Mouse (Mus musculus): ENCODE measurements at regions not wholly inside any gene's neighbourhood (a gene's known extent, or its start where the extent isn't known, plus 50 kb on each side); places are given as distances from the start of the nearest gene placed in this dataset.

- DNase-seq: no peak
Observed at GRCm38 (mm10) chr14:78438064-78438677, 98.4 kb downstream of the Akap11 start.

- DNase-seq: no peak
Observed at GRCm38 (mm10) chr14:78436586-78436985, 100.0 kb downstream of the Akap11 start.

- no peak for DNase-seq
Observed at GRCm38 (mm10) chr14:78435982-78436381, 100.6 kb downstream of the Akap11 start.

GRCm38 (mm10) chr14:78435561-78435960 is 101.0 kb downstream of the Akap11 start:
- DNase-seq: no peak

- no peak for DNase-seq
Observed at GRCm38 (mm10) chr14:78434753-78435152, 101.9 kb downstream of the Akap11 start.

- no peak for DNase-seq
Observed at GRCm38 (mm10) chr14:78434126-78434525, 102.5 kb downstream of the Akap11 start.

GRCm38 (mm10) chr14:78432471-78432870 is 104.1 kb downstream of the Akap11 start:
- no peak for DNase-seq

GRCm38 (mm10) chr14:78431931-78432330 is 104.7 kb downstream of the Akap11 start:
- no peak for DNase-seq

GRCm38 (mm10) chr14:78431406-78431805 is 105.2 kb downstream of the Akap11 start:
- no peak for DNase-seq

GRCm38 (mm10) chr14:78428233-78429019 is 108.2 kb downstream of the Akap11 start:
- no peak for DNase-seq

- DNase-seq: no peak
Observed at GRCm38 (mm10) chr14:78427062-78427461, 109.5 kb downstream of the Akap11 start.

- no peak for DNase-seq
Observed at GRCm38 (mm10) chr14:78422601-78423000, 114.0 kb downstream of the Akap11 start.

GRCm38 (mm10) chr14:78420966-78421365 is 113.1 kb upstream of the Tnfsf11 start:
- DNase-seq: no peak

GRCm38 (mm10) chr14:78420176-78420575 is 112.3 kb upstream of the Tnfsf11 start:
- no peak for DNase-seq

- DNase-seq: no peak
Observed at GRCm38 (mm10) chr14:78405568-78405967, 97.7 kb upstream of the Tnfsf11 start.

GRCm38 (mm10) chr14:78397914-78398313 is 90.1 kb upstream of the Tnfsf11 start:
- no peak for DNase-seq

GRCm38 (mm10) chr14:78395631-78396030 is 87.8 kb upstream of the Tnfsf11 start:
- no peak for DNase-seq

- DNase-seq: no peak
Observed at GRCm38 (mm10) chr14:78387011-78387410, 79.2 kb upstream of the Tnfsf11 start.

GRCm38 (mm10) chr14:78384370-78384769 is 76.5 kb upstream of the Tnfsf11 start:
- DNase-seq: no peak

- peak; percentile 88 for DNase-seq
Observed at GRCm38 (mm10) chr14:78383256-78383709, 75.4 kb upstream of the Tnfsf11 start.

- DNase-seq: no peak
Observed at GRCm38 (mm10) chr14:78380011-78380410, 72.2 kb upstream of the Tnfsf11 start.

GRCm38 (mm10) chr14:78376591-78376990 is 68.7 kb upstream of the Tnfsf11 start:
- no peak for DNase-seq

- no peak for DNase-seq
Observed at GRCm38 (mm10) chr14:78375746-78376495, 68.1 kb upstream of the Tnfsf11 start.

GRCm38 (mm10) chr14:78372102-78372501 is 64.3 kb upstream of the Tnfsf11 start:
- no peak for DNase-seq

Measured in right cerebral cortex, postnatal 4 days (tissue).